Mouse (Mus musculus) hindbrain, embryonic 15.5 days (tissue): ENCODE data around the gene Retreg3. TPM values are rescaled to one million over a fixed set of nuclear protein-coding genes. Genes with fewer than 3 reads are reported as not detected.
"Not testable (repeated sequence)": the region's sequence is repeated elsewhere in the genome, so short reads cannot be mapped to it uniquely, and the experiment has no call there.

Experiments
- ATAC-seq: fragments of 200-750 bp; cut with Nextera tagmentation; 2 replicates; pipeline ENCODE4 v1.8.0; 2017; ENCODE audit warnings: low read depth, moderate number of reproducible peaks, moderate TSS enrichment; ENCODE audit not compliant: low FRiP score
- H3K27ac ChIP-seq: fragments of 300-500 bp; sonication (generic); replicated peaks from 2 replicates; pipeline ENCODE4 v1.5.1; 2015; ENCODE audit warnings: mild to moderate bottlenecking, inconsistent platforms
- H3K27me3 ChIP-seq: fragments of 300-500 bp; sonication (generic); 2 replicates; pipeline ENCODE4 v1.6.1; 2015; ENCODE audit warnings: control low read depth, inconsistent platforms
- H3K36me3 ChIP-seq: fragments of 300-500 bp; sonication (generic); 2 replicates; pipeline ENCODE4 v1.6.1; 2015; ENCODE audit warnings: control low read depth, inconsistent platforms
- H3K4me1 ChIP-seq: fragments of 300-500 bp; sonication (generic); replicated peaks from 2 replicates; pipeline ENCODE4 v1.6.1; 2015; ENCODE audit warnings: control low read depth, inconsistent platforms
- H3K4me2 ChIP-seq: fragments of 300-500 bp; sonication (generic); 2 replicates; pipeline ENCODE4 v1.6.1; 2015; ENCODE audit warnings: moderate library complexity, mild to moderate bottlenecking, inconsistent platforms
- H3K4me3 ChIP-seq: fragments of 300-500 bp; sonication (generic); 2 replicates; pipeline ENCODE4 v1.5.1; 2015; ENCODE audit warnings: mild to moderate bottlenecking, inconsistent platforms
- H3K9ac ChIP-seq: fragments of 300-500 bp; sonication (generic); 2 replicates; pipeline ENCODE4 v1.6.1; 2015; ENCODE audit warnings: inconsistent platforms
- H3K9me3 ChIP-seq: fragments of 300-500 bp; sonication (generic); 2 replicates; pipeline ENCODE4 v1.6.1; 2016; ENCODE audit warnings: control low read depth, inconsistent platforms
- WGBS: fragments of 180-500 bp; shearing (Covaris S2); methylation state at CpG from one replicate; pipeline ENCODE4 v1.1.7; 2015; 5-methylcytosine and 5-hydroxymethylcytosine counted together
- polyA plus RNA-seq: library from polyadenylated mRNA; unstranded; fragments of >200 nt; fragmentation: Nextera tagmentation; extraction: Ambion mirVana; gene quantifications from 2 replicates; pipeline ENCODE4 v1.2.1, GENCODE M21; 2015

Gene Retreg3
- polyA plus RNA-seq, 1 experiment from 2014 or later, result 25.5 TPM

DNA sequence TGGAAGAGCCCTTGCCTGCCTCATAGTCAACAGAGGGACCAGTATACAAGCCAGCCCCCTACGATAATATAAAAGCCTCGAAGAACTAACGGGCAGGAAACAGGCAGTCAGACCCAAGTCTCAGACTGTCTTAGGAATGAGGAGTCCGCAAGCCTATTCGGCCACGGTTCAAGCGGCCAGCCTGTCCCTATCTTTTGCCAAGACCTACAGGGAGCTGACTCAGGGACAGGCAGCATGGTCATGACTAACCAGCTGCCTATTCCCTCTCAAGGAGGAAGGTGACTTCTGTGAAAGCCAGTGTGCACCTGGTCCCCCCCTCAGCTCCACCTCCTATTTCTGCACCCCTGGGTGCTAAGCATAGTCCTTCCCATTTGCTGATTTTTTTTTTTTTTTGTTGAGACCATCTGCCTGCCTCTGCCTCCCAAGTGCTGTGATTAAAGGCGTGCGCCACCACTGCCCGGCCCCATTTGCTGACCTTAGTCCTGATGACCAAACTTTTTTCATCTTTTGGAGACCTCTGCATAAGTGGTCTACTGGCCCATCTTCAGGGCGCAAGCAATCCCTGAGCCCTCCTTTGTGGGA, 9.4 kb upstream of the Retreg3 start:
- Histone ChIP-seq H3K4me2 (no peak overlapping the region), H3K27me3 (no peaks in the 10 kb centered on the region), H3K36me3 (peaks cover 14% of the 10 kb centered on the region), H3K27ac (no peak overlapping the region), H3K4me1 (no peaks in the 10 kb centered on the region), H3K4me3 (no peak overlapping the region), H3K9ac (no peak overlapping the region), H3K9me3 (no peaks in the 10 kb centered on the region)
- WGBS, result 87% methylated on average over 11 of the region's 11 CpGs
- no peak for ATAC-seq

DNA sequence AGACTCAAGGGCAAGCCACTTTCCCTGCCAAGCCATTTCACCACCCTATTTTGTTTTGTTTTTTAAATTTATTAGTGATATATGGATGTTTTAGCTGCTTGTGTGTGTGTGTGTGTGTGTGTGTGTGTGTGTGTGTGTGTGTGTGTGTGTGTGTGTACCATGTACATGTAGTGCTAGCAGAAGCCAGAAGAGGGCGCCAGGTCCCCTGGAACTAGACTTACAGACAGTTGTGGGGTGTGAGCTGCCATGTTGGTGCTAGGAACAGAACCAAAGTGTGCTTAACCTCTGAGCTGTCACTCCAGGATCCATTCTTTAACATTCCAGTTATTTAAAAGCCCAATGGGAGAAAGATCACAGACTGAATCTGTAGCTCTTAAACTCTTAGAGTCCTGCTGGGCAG, 7.4 kb upstream of the Retreg3 start:
- Histone ChIP-seq H3K27me3 (no peaks in the 10 kb centered on the region), H3K9ac (no peak overlapping the region), H3K4me2 (no peak overlapping the region), H3K4me1 (no peaks in the 10 kb centered on the region), H3K4me3 (no peak overlapping the region), H3K36me3 (peaks cover 18% of the 10 kb centered on the region), H3K9me3 (no peaks in the 10 kb centered on the region), H3K27ac (no peak overlapping the region)
- ATAC-seq, result no peak
- WGBS, result 72% methylated on average over 1 of the region's 1 CpGs

DNA sequence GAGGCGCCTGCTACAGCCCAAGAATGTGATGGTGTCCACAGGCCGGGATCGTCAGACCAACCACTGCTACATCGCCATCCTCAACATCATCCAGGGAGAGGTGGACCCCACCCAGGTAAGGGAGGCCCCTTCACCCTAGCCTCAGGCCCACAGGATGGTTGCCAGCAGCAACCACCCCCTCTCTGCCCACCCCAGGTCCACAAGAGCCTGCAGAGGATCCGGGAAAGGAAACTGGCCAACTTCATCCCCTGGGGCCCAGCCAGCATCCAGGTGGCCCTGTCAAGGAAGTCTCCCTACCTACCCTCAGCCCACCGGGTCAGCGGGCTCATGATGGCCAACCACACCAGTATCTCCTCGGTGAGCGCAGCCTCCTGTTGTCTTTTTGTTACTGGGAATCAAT, 5.3 kb upstream of the Retreg3 start:
- WGBS, result 96% methylated on average over 8 of the region's 9 CpGs
- H3K36me3 ChIP-seq, result peaks cover 18% of the 10 kb centered on the region
- ATAC-seq, H3K4me3 ChIP-seq, H3K9me3 ChIP-seq, H3K4me2 ChIP-seq, H3K27ac ChIP-seq, H3K27me3 ChIP-seq, H3K9ac ChIP-seq: not testable (repeated sequence)
- H3K4me1 ChIP-seq, result peaks cover 13% of the 10 kb centered on the region

DNA sequence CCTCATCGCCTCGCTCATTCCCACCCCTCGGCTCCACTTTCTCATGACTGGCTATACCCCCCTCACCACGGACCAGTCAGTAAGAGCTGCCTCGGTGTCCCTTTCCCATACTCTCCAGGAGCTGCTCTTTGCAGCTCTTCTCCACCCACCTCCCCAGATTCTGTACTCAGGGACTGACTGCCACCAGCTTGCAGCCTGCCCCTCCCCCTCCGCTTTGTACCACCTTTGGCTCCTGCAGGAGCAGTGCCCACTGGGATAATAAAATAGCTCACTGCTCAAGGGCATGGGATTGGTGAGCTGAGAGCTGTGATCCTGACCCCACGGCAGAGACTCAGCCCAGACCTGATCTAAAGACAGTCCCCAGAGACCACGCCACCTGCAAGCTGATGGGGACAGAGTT, 4.8 kb upstream of the Retreg3 start:
- not testable (repeated sequence) for ATAC-seq, H3K9me3 ChIP-seq, H3K4me2 ChIP-seq, H3K27ac ChIP-seq, H3K4me3 ChIP-seq, H3K27me3 ChIP-seq, H3K9ac ChIP-seq
- Histone ChIP-seq H3K36me3 (peaks cover 18% of the 10 kb centered on the region), H3K4me1 (peaks cover 13% of the 10 kb centered on the region)
- WGBS, result 99% methylated on average over 8 of the region's 8 CpGs

DNA sequence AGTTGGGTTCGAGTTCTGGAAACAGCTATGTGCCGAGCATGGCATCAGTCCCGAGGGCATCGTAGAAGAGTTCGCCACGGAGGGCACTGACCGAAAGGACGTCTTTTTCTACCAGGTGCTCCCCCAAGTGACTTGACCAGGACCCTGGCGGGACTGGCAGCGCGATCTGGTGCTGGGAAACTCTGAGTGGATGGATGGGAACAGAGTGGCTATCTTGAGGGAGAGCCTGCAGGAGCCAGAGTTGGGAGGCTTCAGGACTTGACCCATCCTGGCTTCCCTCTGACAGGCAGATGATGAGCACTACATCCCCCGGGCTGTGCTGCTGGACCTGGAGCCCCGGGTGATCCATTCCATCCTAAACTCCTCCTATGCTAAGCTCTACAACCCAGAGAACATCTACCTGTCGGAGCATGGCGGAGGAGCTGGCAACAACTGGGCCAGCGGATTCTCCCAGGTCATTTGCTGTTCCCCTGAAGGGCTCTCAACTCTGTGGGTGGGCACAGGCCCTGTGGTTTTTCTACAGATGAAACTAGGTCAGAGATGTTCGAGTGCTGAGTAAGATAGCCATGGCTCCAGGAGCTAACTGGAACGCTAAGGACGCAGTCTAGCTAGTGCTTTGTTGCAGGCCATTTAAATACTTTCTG, 974 bp upstream of the Retreg3 start:
- H3K27me3 ChIP-seq, result no peaks in the 10 kb centered on the region
- WGBS, result 23% methylated on average over 19 of the region's 19 CpGs
- no peaks in the 10 kb centered on the region for H3K9me3 ChIP-seq
- H3K4me1 ChIP-seq, result peaks cover 34% of the 10 kb centered on the region
- peak overlapping the region; percentile 94 for H3K4me2 ChIP-seq
- peak overlapping the region; percentile 88 for H3K9ac ChIP-seq
- peak overlapping the region; percentile 89 for H3K4me3 ChIP-seq
- peaks cover 6% of the 10 kb centered on the region for H3K36me3 ChIP-seq
- no peak for ATAC-seq
- peak overlapping the region; percentile 91 for H3K27ac ChIP-seq

DNA sequence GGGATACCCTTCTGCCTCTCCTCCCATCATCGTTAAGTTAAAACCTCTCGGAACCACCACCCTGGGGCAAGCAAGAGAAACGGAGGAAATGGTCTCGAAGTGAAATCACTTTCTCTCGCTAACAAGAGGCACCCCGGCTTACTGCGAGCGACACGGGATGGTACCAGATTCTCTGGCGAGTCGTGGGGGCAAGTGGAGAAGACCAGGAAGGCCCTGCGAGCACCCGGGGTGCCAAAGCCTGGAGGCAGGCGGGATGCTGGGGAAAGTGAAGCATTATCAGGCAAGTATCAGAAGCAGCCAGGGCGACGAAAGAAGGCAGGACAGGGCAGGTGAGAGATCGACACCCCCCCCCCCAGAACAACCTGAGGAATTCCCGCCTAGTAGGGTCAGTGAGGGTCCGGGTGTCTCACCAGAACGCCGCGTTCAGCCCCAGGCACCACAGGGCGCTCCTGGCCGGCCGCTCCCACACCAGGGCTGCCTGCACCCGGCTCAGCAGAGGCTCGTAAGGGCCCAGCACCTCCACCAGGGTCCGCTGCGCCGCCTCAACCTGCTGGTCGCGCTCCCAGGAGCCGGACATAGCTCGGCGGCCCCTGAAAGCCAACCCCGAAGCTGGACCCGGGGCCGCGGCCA, 447 bp downstream of the Retreg3 start:
- Histone ChIP-seq H3K9me3 (no peaks in the 10 kb centered on the region), H3K9ac (peak overlapping the region; percentile 97), H3K4me1 (peaks cover 46% of the 10 kb centered on the region), H3K4me3 (peak overlapping the region; percentile 89), H3K4me2 (peak overlapping the region; percentile 94), H3K27ac (peak overlapping the region; percentile 91), H3K27me3 (no peaks in the 10 kb centered on the region), H3K36me3 (peaks cover 5% of the 10 kb centered on the region; the same call in 1 of the 2 replicates)
- no peak; the same call in 1 of the 2 replicates for ATAC-seq
- under 1% methylated on average over 39 of the region's 39 CpGs for WGBS

DNA sequence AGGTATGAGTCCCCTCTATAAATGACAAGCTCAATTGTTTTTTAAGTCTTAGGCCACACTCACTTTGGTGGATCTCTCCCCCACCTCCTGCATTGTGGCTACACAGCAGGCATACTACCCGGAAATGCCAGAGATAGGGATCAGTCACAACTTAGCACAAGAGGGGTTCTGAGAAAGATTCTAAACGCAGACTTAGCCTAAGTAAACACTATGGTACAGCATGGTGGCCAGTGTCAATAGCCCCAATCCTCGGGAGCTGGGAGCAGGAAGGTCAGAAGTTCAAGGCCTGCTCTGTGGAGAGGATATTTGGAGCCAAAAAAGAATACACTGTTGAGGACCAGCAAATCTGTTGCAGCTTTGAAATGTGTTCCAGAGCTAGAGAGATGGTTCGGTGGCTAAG, 1.6 kb downstream of the Retreg3 start:
- Histone ChIP-seq H3K4me2 (peak overlapping the region; percentile 94), H3K4me3 (peak overlapping the region; percentile 89), H3K36me3 (no peaks in the 10 kb centered on the region), H3K4me1 (peaks cover 46% of the 10 kb centered on the region), H3K27me3 (no peaks in the 10 kb centered on the region), H3K9ac (0 out of 2 replicates have a peak overlapping the region, but pooled peaks have one; percentile 97), H3K27ac (no peak overlapping the region), H3K9me3 (no peaks in the 10 kb centered on the region)
- no peak for ATAC-seq
- 53% methylated on average over 4 of the region's 4 CpGs for WGBS

DNA sequence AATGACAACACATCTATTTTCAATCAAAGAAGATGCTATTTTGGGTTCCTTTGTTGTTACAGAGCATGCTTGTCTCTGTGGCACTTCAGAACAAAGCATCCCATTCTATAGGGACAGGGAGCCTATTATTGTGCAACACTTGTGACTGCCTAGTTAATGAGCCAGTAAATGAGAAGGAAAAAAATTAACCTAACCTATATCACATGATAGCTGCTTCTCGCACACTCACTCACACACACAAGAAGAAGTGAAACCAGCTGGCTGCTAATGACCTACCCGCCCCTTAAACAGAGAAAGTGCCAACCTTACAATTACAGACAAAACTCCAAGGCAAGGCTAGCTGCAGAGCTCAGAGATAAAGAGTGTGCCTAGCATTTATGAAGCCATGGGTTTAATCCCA, 4.1 kb downstream of the Retreg3 start:
- ATAC-seq, result no peak
- Histone ChIP-seq H3K4me2 (no peak overlapping the region), H3K9me3 (no peaks in the 10 kb centered on the region), H3K9ac (no peak overlapping the region), H3K4me3 (no peak overlapping the region), H3K4me1 (peaks cover 36% of the 10 kb centered on the region), H3K27me3 (no peaks in the 10 kb centered on the region), H3K36me3 (no peaks in the 10 kb centered on the region), H3K27ac (0 out of 2 replicates have a peak overlapping the region, but pooled peaks have one; percentile 3)
- 37% methylated on average over 2 of the region's 2 CpGs for WGBS

DNA sequence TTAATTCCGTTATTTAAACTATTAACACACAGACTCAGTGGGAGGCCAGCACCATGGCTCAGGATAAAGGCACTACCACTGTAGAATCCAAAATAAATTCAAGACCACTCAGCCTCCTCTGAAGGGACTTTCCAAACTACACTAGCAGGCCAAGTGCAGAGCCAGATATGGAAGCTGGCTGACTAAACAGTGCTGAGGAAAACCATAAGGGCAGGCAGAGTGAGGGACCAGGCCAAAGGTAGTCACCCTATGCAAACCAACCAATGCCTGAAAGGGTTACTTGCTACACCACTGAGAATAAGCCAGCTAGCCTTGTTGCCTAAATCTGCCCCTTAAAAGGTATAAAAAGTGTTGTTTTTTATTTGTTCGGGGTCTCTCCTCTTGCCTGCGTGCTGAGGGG, 7.5 kb downstream of the Retreg3 start:
- H3K36me3 ChIP-seq, result no peaks in the 10 kb centered on the region
- H3K4me2 ChIP-seq, result no peak overlapping the region
- ATAC-seq, result no peak
- H3K27me3 ChIP-seq, result no peaks in the 10 kb centered on the region
- no peak overlapping the region for H3K27ac ChIP-seq
- no peak overlapping the region for H3K9ac ChIP-seq
- H3K4me3 ChIP-seq, result no peak overlapping the region
- H3K4me1 ChIP-seq, result peaks cover 20% of the 10 kb centered on the region
- H3K9me3 ChIP-seq, result no peaks in the 10 kb centered on the region
- WGBS, result 88% methylated on average over 3 of the region's 3 CpGs

DNA sequence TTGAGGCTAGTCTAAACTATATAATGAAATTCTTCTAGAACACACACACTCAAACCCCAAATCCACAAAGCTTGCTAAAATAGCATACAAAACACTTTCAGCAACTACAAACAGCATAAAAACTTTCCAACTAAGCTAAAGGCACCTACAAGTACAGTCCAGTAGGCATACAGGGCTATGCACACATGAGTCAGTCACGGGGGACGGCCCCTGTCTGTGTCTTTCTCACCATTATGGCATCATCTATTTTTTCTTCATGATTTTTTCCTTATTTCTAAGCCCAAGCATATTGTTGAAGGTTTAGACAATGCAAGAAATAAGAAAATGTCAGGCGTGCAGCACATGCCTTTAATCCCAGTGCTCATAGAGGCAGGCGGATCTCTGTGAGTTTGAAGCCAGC, 8.5 kb downstream of the Retreg3 start:
- 92% methylated on average over 4 of the region's 4 CpGs for WGBS
- no peak for ATAC-seq
- H3K9ac ChIP-seq, result no peak overlapping the region
- peaks cover 17% of the 10 kb centered on the region for H3K4me1 ChIP-seq
- no peaks in the 10 kb centered on the region for H3K9me3 ChIP-seq
- H3K4me3 ChIP-seq, result no peak overlapping the region
- H3K27ac ChIP-seq, result no peak overlapping the region
- no peak overlapping the region for H3K4me2 ChIP-seq
- no peaks in the 10 kb centered on the region for H3K27me3 ChIP-seq
- no peaks in the 10 kb centered on the region for H3K36me3 ChIP-seq

DNA sequence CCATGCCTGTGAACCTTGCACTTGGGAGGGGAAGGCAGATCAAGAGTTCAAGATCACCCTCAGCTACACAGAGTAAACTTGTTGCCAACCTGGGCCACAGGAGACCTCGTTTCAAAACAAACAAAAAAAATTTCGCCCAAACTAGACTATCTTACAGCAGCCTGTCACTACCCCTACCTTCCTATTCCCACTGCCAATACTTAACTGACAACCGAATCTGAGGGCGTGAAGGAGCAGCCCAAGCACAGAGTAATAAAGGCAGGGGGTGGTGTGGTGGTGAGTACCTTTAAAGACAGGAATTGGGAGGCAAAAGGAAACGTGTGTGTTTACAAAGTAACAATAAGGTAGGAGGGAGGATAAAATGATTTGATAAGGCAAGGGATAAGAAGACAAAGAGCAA, 9.0 kb downstream of the Retreg3 start:
- Histone ChIP-seq H3K9ac (no peak overlapping the region), H3K4me1 (peaks cover 12% of the 10 kb centered on the region), H3K27me3 (no peaks in the 10 kb centered on the region), H3K4me2 (no peak overlapping the region), H3K4me3 (no peak overlapping the region), H3K27ac (no peak overlapping the region), H3K9me3 (no peaks in the 10 kb centered on the region), H3K36me3 (no peaks in the 10 kb centered on the region)
- ATAC-seq, result no peak
- WGBS, result 73% methylated on average over 5 of the region's 5 CpGs

DNA sequence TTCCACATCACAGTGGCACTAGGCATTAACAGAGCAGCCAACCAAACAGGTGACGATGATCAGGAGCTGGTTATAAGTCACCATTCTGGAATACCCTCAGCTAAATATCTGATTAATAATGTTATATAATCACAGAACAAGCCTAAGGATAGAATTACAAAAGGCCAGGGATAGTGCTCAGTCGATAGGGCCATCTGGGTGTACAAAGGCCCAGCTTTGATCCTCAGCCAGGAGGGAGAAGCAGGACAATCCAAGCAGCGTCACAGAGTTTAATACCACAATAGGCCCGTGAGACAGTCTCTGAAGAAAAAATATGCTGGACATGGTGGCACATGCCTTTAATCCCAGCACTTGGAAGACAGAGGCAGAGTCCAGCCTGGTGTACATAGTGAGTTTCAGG, 10.3 kb downstream of the Retreg3 start:
- ATAC-seq, result no peak
- Histone ChIP-seq H3K9me3 (no peaks in the 10 kb centered on the region), H3K4me2 (no peak overlapping the region), H3K27me3 (no peaks in the 10 kb centered on the region), H3K4me1 (peaks cover under 1% of the 10 kb centered on the region; the same call in 1 of the 2 replicates), H3K27ac (no peak overlapping the region), H3K4me3 (no peak overlapping the region), H3K9ac (no peak overlapping the region), H3K36me3 (0 out of 2 replicates have a peak, but pooled peaks cover 9% of the 10 kb centered on the region)
- 64% methylated on average over 4 of the region's 4 CpGs for WGBS
